Mouse (Mus musculus) lung, postnatal 0 days (tissue): ENCODE measurements around the gene Pik3cd.
A peak's percentile ranks its signal among the peaks of the same experiment; 100 is the strongest.

Source experiments
- CTCF ChIP-seq: IDR thresholded peaks from 2 replicates; pipeline ENCODE4 v1.5.1; 2016; ENCODE audit warnings: antibody characterized with exemption, mild to moderate bottlenecking
- EP300 ChIP-seq: IDR thresholded peaks from 2 replicates; pipeline ENCODE4 v1.6.1; 2016; ENCODE audit warnings: antibody characterized with exemption, mild to moderate bottlenecking, control low read depth

DNA sequence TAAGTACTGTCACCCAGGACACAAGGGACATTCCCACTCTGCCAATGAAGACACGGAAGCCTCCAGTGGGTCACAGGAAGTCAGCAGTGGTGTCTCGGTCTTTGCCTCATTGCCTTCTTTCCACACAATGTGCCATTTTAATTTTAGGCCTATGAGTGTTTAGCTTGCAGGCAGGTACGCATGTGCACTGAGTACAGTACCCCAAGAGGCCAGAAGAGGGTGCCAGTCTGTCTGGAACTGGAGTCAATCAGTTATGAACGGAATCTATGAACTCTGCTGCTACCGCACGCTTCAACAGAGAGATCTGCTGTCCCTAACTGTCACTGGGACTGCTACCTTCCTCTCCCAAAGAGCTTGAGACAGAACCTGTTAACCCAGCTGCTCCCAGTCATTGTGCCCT lies 17.3 kb upstream of the Pik3cd start:
- peak; percentile 69 for TF ChIP-seq CTCF
- TF ChIP-seq EP300: no peak
